Mouse (Mus musculus) limb, embryonic 11.5 days (tissue): ENCODE measurements around the gene Gm8334. TPM values are rescaled to one million over a fixed set of nuclear protein-coding genes. Genes with fewer than 3 reads are reported as not detected.
"Not testable (repeated sequence)": the region's sequence is repeated elsewhere in the genome, so short reads cannot be mapped to it uniquely, and the experiment has no call there.

Experiments
- ATAC-seq: fragments of 200-750 bp; cut with Nextera tagmentation; 2 replicates; pipeline ENCODE4 v1.8.0; 2017; ENCODE audit warnings: low read depth; ENCODE audit not compliant: insufficient number of reproducible peaks, low FRiP score, low TSS enrichment
- DNase-seq: peaks from one replicate; pipeline ENCODE4 v3.0.0-alpha.2; 2015; ENCODE audit warnings: low spot score
- H3K27ac ChIP-seq: fragments of 300-500 bp; sonication (generic); replicated peaks from 2 replicates; pipeline ENCODE4 v1.5.1; 2014; ENCODE audit warnings: low read depth, mild to moderate bottlenecking, low read length
- H3K27me3 ChIP-seq: fragments of 300-500 bp; sonication (generic); 2 replicates; pipeline ENCODE4 v1.6.1; 2014; ENCODE audit warnings: mild to moderate bottlenecking, low read length, mixed read lengths; ENCODE audit not compliant: control insufficient read depth, insufficient read depth
- H3K36me3 ChIP-seq: fragments of 300-500 bp; sonication (generic); 2 replicates; pipeline ENCODE4 v1.6.1; 2014; ENCODE audit warnings: mild to moderate bottlenecking, low read length, moderate library complexity, mixed read lengths; ENCODE audit not compliant: control insufficient read depth, insufficient read depth
- H3K4me1 ChIP-seq: fragments of 300-500 bp; sonication (generic); 2 replicates; pipeline ENCODE4 v1.6.1; 2014; ENCODE audit warnings: low read length, mixed read lengths; ENCODE audit not compliant: control insufficient read depth, insufficient read depth
- H3K4me2 ChIP-seq: fragments of 300-500 bp; sonication (generic); 2 replicates; pipeline ENCODE4 v1.6.1; 2014; ENCODE audit warnings: low read depth, mild to moderate bottlenecking, moderate library complexity; ENCODE audit not compliant: severe bottlenecking
- H3K4me3 ChIP-seq: fragments of 300-500 bp; sonication (generic); 2 replicates; pipeline ENCODE4 v1.5.1; 2014; ENCODE audit warnings: low read depth, low read length
- H3K9ac ChIP-seq: fragments of 300-500 bp; sonication (generic); 2 replicates; pipeline ENCODE4 v1.6.1; 2014; ENCODE audit warnings: mild to moderate bottlenecking, low read length
- H3K9me3 ChIP-seq: fragments of 300-500 bp; sonication (generic); 2 replicates; pipeline ENCODE4 v1.6.1; 2016; ENCODE audit warnings: low read length; ENCODE audit not compliant: control insufficient read depth
- WGBS: fragments of 180-500 bp; shearing (Covaris S2); extraction: QIAGEN DNeasy Blood & Tissue Kit; methylation state at CpG from one replicate; pipeline ENCODE4 v1.1.7; 2014; 5-methylcytosine and 5-hydroxymethylcytosine counted together
- polyA plus RNA-seq: library from polyadenylated mRNA; unstranded; fragments of >200 nt; fragmentation: Nextera tagmentation; extraction: Ambion mirVana; gene quantifications from 2 replicates; pipeline ENCODE4 v1.2.1, GENCODE M21; 2014

Gm8334 gene
- polyA plus RNA-seq = not detected in 2 replicates

DNA sequence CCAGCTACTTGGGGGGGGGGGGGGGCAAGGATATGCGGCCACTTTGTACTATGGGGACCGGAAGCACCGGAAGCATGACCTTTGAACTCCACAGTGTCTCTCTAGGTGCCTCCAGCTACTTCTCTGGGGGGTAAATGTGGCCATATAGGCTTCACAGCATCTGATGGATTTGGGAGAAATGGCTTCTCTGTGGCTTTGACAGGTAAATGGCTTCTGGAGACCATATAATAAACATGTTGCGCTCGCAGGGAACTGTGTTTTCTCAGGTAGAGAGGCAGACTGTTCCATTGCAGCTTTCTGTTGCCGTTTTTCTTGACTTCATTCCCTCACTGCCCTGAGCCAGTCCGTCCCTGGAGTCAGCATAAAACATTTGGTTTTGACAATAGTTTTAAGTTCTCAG is at the start of gene Gm8334:
TSS of gene Gm8334 (minus strand) at position 101 of the 400 bp plus-strand sequence.
- 87% methylated on average over 3 of the region's 7 CpGs for WGBS
- ATAC-seq = not testable (repeated sequence)

DNA sequence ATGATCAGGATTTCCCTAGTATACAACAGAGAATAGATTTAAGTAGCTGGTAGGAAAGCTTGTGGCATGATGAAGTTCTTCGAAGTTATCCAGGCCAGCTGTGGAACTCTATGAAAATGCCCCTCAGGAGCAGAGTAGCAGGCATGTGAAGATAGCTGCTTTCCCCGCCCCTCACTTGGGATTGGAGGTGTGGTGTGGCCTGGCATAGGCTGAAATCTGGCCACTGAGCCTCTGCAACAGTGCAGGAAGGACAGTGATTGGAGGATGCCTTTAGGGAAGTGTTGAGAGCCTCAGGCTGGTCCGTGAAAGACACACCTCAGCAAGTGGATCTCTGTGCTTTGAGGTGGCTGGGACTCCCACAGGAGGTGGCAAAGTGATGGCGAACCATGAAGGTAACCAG is 48.3 kb upstream of the Gm8334 start, which contains the start of gene Gm15127:
TSS of gene Gm15127 (plus strand) at position 301 of the 400 bp plus-strand sequence.
- not testable (repeated sequence) for ATAC-seq, H3K4me1 ChIP-seq, DNase-seq, H3K4me3 ChIP-seq, H3K9ac ChIP-seq, H3K4me2 ChIP-seq, H3K9me3 ChIP-seq, H3K36me3 ChIP-seq, H3K27ac ChIP-seq, H3K27me3 ChIP-seq
- no CpG with 5 or more reads among the region's 4 CpGs for WGBS

More for the DNA sequence above, at the start of gene Gm8334:
- DNase-seq, H3K4me1 ChIP-seq, H3K4me2 ChIP-seq, H3K9ac ChIP-seq, H3K27ac ChIP-seq, H3K27me3 ChIP-seq, H3K36me3 ChIP-seq, H3K4me3 ChIP-seq, H3K9me3 ChIP-seq: not testable (repeated sequence)

Other genes with a start within 250 kb of the Gm8334 start
- gene Gm15114, start 126.2 kb downstream of the Gm8334 start, polyA plus RNA-seq = not detected in 2 replicates
- not detected in 2 replicates for gene Gm15127, start 48.4 kb upstream of the Gm8334 start, polyA plus RNA-seq
- not detected in 2 replicates for gene Luzp4, start 242.5 kb upstream of the Gm8334 start, polyA plus RNA-seq